In genomic region chr2:160646845-160647178, GRCm38 (mm10) we compare ENCODE assay signal across 7 mouse cellular contexts. TPM values are rescaled to one million over a fixed set of nuclear protein-coding genes. Genes with fewer than 3 reads are reported as not detected.
A peak's percentile ranks its signal among the peaks of the same experiment; 100 is the strongest.
DNase-seq lines count a peak whose midpoint lies in the region; ATAC-seq lines count a peak whose summit lies in the region.

No protein-coding gene starts in this region.

- 0 out of 2 replicates have a peak, but pooled peaks have one; percentile 25 for ATAC-seq in neural tube, embryonic 11.5 days (ENCODE audit: insufficient read depth, low FRiP score, low TSS enrichment)
- no peak for ATAC-seq in hindbrain, embryonic 15.5 days (ENCODE audit: low FRiP score, low read depth)
- no peak for ATAC-seq in midbrain, embryonic 15.5 days (replicated peaks)
- no peak for ATAC-seq in activated CD4-positive, CD25-positive, alpha-beta regulatory T cell, adult 4 months

- peak overlapping the region; percentile 42 for H3K4me2 ChIP-seq in neural tube, embryonic 11.5 days (ENCODE audit: low read depth)
- peak overlapping the region; percentile 68 for H3K4me2 ChIP-seq in hindbrain, embryonic 15.5 days
- H3K4me2 ChIP-seq in midbrain, embryonic 15.5 days = peak overlapping the region; percentile 59

- no peaks in the 10 kb centered on the region for H3K9me3 ChIP-seq in neural tube, embryonic 11.5 days (ENCODE audit: control insufficient read depth, low read length)
- H3K9me3 ChIP-seq in hindbrain, embryonic 15.5 days = no peaks in the 10 kb centered on the region
- H3K9me3 ChIP-seq in midbrain, embryonic 15.5 days = no peaks in the 10 kb centered on the region

- peak overlapping the region; percentile 98 for H3K4me3 ChIP-seq in neural tube, embryonic 11.5 days (ENCODE audit: low read depth, low read length)
- peak overlapping the region; percentile 71 for H3K4me3 ChIP-seq in hindbrain, embryonic 15.5 days
- H3K4me3 ChIP-seq in midbrain, embryonic 15.5 days = peak overlapping the region; percentile 83

- no peaks in the 10 kb centered on the region for H3K36me3 ChIP-seq in neural tube, embryonic 11.5 days (ENCODE audit: control insufficient read depth, insufficient read depth, low read length)
- no peaks in the 10 kb centered on the region for H3K36me3 ChIP-seq in hindbrain, embryonic 15.5 days
- H3K36me3 ChIP-seq in midbrain, embryonic 15.5 days (replicated peaks) = no peaks in the 10 kb centered on the region

- H3K27me3 ChIP-seq in neural tube, embryonic 11.5 days (ENCODE audit: control insufficient read depth, insufficient read depth, low read length) = no peaks in the 10 kb centered on the region
- H3K27me3 ChIP-seq in hindbrain, embryonic 15.5 days = no peaks in the 10 kb centered on the region
- no peaks in the 10 kb centered on the region for H3K27me3 ChIP-seq in midbrain, embryonic 15.5 days (replicated peaks)

- peak overlapping the region; percentile 100 for H3K9ac ChIP-seq in neural tube, embryonic 11.5 days (ENCODE audit: low read length)
- peak overlapping the region; percentile 94 for H3K9ac ChIP-seq in hindbrain, embryonic 15.5 days
- H3K9ac ChIP-seq in midbrain, embryonic 15.5 days = peak overlapping the region; percentile 96

- peaks cover 13% of the 10 kb centered on the region for H3K4me1 ChIP-seq in neural tube, embryonic 11.5 days (ENCODE audit: control insufficient read depth, insufficient read depth, low read length)
- H3K4me1 ChIP-seq in hindbrain, embryonic 15.5 days (replicated peaks) = peaks cover 30% of the 10 kb centered on the region
- H3K4me1 ChIP-seq in midbrain, embryonic 15.5 days = peaks cover 28% of the 10 kb centered on the region

- DNase-seq in neural tube, embryonic 11.5 days (ENCODE audit: low spot score) = no peak
- no peak for DNase-seq in neural tube, embryonic 10.5 days (ENCODE audit: extremely low spot score, low spot score)
- DNase-seq in embryo, embryonic 10.5 days (ENCODE audit: low spot score) = peak; percentile 64
- DNase-seq in adrenal gland, adult 2 months = no peak

- under 1% methylated on average over 17 of the region's 17 CpGs for WGBS in neural tube, embryonic 11.5 days
- WGBS in hindbrain, embryonic 15.5 days = 0% methylated on average over 17 of the region's 17 CpGs
- WGBS in midbrain, embryonic 15.5 days = under 1% methylated on average over 17 of the region's 17 CpGs

- H3K27ac ChIP-seq in neural tube, embryonic 11.5 days (ENCODE audit: low read depth, low read length) = peak overlapping the region; percentile 97
- peak overlapping the region; percentile 99 for H3K27ac ChIP-seq in hindbrain, embryonic 15.5 days (replicated peaks)
- H3K27ac ChIP-seq in midbrain, embryonic 15.5 days = peak overlapping the region; percentile 97

RNA-seq across cellular contexts. Expression of gene Top1, which starts 1.1 kb away (rescaled TPM):
- 101 and 105 TPM in 2 replicates for polyA plus RNA-seq in neural tube, embryonic 11.5 days (2014; fragmentation: Nextera tagmentation; extraction: Ambion mirVana)
- polyA plus RNA-seq in hindbrain, embryonic 15.5 days (2015; fragmentation: Nextera tagmentation; extraction: Ambion mirVana) = 66.2 and 69.7 TPM in 2 replicates
- polyA plus RNA-seq in midbrain, embryonic 15.5 days (2015; fragmentation: Nextera tagmentation; extraction: Ambion mirVana) = 75.2 and 81.1 TPM in 2 replicates
- 10 to 100 TPM; 74.7 to 77.4 TPM for polyA plus RNA-seq in activated CD4-positive, CD25-positive, alpha-beta regulatory T cell, adult 4 months (2017; shearing (Covaris generic))
- 100 to 1,000 TPM in 1 of 2 experiments, 10 to 100 TPM in 1; 61.4 to 104 TPM for total RNA-seq in adrenal gland, adult 2 months (2021)
- polyA plus RNA-seq in adrenal gland, adult 2 months (2012; rRNA removed) = 46.1 and 66.4 TPM in 2 replicates
